Mouse (Mus musculus) kidney, postnatal 14 days (tissue): Measurements from ENCODE around the gene Mtfp1.
"Not testable (repeated sequence)": the region's sequence is repeated elsewhere in the genome, so short reads cannot be mapped to it uniquely, and the experiment has no call there.

Experiments
- DNase-seq: peaks from one replicate; pipeline ENCODE4 v3.0.0; 2022; ENCODE audit warnings: mixed read lengths

The Mtfp1 gene

DNA sequence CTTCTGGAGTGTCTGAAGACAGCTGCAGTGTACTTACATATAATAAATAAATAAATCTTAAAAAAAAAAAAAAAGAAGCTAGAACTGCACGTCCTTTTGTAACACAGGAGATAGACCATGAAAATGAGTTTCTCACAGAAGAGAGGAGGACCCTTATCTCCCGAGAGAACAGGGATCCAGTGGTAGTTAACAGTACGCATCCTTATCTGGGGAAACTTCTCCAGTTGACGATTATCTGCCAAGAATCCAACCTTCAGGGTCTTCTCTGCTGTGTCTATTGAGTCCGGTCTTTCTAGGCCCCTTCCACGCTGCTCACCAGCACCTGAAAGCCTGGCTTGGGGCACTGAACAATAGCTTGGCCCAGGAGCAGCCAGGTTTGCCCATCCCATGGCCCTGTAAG lies 18.7 kb upstream of the Mtfp1 start:
- no peak for DNase-seq

DNA sequence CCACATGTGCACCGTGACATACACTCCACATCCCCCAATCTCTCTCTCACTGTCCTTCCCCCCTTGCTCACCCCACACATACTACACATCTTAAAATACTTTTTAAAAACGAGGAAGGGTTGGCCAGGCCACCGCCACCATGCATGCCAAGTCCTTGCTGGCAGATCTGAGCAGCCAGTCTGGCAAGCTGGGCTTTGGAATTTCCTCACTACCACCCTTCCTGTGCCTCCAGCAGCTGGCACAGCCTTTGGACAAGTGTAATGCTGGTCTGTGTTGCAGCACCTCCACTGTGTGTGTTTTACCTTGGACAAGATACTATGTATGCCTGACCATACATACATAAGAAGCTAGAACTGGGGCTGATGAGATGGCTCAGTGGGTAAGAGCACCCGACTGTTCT lies 18.3 kb upstream of the Mtfp1 start:
- DNase-seq, result no peak

DNA sequence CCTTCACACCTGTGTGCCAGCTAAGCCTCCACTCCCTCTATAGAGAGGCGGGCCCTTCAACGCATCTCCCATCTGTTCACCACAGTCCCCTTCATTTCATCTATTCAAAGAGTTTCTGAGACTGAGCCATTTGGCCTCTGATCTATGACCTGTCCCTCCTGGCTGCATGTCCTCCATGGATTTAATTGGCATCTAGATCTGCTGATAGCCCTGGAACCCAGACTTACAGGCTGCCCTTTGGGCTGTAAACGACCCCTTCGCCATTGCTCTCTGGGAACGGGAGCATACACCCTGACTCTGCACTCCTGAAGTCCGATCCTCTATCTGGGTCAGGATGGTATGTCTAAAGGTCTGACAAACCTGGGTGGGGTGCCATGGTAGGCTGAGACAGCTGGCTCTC lies 17.6 kb upstream of the Mtfp1 start:
- no peak for DNase-seq

DNA sequence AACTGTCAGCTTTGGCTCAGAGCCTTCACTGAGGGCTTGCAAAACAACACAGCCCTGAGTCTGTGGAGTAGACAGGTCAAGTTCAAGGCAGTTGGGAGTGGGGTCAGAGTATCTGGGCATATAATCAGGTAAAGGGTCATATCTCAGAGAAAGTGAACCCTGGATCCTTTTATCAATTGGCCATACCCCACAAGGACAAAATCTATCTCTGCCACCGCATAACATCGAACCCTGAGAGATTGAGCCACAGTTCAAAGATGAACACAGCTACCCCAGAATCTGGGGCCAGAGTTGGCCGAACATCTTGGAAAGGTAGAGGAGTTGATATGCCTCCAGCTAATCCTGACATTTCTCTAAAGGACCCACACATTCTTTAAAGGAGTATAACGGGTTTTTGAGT lies 16.8 kb upstream of the Mtfp1 start:
- no peak for DNase-seq

DNA sequence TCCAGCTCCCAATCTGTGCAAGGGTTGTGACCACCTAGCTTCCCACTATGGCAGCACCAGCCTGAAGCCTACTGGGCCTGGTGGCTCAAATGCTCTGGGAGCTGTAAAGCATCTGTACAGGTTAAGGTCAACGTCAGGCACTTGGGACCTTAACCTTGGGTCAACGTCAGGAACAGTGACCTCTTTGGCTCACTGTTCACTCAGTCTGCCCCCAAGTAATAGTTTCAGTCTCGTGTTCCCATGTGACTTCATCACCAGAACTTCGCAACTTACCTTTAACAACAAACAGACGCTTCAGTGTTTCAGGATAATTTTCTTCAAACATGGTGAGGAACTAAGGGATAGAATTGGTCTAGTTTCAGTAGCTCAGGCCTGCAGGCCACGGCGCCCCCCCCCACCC lies 13.4 kb upstream of the Mtfp1 start:
- DNase-seq, result no peak

DNA sequence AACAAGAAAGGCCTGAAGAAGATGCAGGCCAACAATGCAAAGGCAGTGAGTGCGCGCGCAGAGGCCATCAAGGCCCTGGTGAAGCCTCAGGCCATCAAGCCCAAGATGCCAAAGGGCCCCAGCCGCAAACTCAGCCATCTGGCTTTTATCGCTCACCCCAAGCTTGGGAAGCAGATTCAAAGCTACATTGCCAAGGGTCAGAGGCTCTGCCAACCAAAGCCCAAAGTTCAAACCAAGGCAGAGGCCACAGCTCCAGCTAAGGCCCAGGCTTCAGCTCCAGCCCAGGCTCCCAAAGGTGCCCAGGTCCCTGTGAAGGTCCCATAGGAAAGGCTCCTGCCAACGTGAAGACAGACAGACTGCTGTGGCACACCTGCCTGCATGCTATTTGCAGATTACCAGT lies 12.7 kb upstream of the Mtfp1 start:
- not testable (repeated sequence) for DNase-seq

DNA sequence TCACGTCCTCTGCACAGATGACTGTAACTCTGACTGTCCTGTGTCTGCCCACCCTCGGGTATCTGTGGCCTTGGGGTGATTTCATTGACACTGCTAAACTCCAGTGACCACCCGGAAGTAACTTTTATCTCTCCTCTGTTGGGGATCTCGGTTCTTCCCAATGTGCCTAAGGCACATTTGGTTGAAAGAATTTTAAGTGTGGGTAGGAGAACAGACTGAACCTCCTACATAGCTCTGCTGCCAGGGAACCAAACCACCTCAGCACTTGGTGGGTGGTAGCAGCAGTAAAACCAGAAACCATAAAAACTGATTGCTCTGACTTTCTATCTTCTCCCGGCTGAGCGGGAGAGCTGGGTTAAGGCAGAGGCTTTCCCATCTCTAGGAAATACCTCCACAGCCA lies 10.2 kb upstream of the Mtfp1 start:
- DNase-seq, result no peak

DNA sequence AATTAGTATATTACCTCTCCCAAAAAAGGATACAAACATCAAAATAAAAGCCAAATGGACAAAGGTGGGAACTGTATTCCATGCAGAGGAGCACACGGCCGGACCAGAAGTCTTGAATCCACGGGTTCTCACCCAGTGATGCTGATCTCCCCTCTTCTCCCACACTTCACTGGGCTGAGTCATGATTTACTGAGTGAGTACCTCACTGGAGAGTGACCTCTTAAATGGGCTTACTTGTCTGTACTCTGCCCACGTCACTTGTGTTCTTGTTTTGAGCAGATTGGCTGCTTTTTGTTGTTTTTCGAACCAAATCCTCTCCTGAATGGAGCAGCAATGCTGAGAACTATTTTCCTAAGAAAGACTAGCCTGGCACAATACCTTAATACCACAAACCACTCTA lies 9.7 kb upstream of the Mtfp1 start:
- DNase-seq, result no peak

DNA sequence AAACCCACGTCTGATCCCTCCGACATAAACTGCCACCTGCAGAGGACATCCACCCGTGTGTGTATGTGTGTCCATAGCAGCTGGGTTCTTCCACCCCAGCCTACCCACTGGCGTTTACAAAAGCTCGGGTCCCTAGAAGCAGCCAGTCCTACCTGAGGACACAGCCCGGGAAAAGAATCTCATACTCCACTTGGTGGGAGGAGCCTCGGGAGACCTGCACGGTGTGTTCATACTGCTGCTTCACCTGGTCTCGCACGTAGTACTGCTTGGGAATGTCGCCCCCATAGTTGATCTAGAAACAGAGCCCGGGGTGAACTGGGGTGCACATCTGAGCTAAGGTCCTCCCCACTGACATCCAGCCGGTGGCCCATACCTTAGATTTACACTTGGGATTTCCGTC lies 8.3 kb upstream of the Mtfp1 start:
- DNase-seq, result no peak

DNA sequence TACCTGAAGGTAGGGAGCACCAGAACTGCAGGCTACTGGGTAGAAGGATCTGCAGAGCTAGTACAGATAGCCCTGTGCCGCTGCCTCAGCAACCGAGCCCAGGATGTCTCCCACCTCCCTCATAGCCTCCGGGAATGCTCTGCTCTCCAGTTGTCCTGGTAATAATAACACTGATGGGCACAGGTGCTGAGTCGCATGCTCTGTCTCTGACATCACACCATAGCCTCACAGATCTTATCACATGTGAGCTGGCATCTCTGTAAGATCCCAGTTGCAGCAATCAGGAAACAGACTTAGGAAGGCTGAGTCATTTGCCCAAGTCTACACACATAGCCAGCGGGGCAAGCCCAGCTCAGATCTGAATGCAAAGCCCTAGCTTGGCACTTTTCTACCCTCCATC lies 6.6 kb upstream of the Mtfp1 start:
- DNase-seq, result no peak

DNA sequence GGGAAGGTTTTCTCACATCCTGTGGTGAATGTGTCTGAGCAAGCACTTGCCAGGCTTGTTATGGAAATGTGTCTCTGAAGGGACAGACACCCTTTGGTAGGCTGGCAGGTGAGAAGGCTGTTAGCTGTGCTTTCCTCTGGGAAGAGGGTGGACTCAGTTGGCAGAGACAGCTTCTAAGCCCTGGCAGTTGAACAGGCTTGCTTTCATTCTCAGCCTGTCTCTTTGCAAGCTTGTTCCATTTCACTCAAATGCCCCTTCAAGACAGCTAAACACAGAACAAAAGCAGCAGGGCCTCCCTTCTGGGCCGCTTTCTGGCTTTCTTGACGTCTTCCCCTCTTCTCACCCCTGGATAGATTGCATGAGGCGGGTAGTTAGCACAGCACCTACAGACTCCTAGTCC lies 4.2 kb upstream of the Mtfp1 start:
- no peak for DNase-seq

DNA sequence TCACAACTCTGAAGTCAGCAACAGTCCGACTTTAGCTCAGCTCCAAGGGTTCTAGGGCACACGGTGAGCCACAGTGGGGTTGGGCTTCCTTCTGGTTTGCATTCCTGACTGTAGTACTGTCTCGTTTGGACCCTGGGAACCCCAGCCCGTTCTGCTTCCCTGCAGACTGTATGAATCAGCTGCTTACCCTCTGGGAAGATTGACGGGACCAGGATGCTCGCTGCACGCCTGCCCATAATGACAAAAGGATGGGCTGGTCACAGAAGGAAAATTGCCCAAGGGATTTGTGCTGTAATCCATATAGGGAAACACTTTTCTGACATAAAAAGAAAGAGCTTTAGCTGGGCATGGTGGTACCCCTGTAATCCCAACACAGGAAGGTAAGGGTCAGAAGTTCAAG lies 3.6 kb upstream of the Mtfp1 start:
- no peak for DNase-seq

DNA sequence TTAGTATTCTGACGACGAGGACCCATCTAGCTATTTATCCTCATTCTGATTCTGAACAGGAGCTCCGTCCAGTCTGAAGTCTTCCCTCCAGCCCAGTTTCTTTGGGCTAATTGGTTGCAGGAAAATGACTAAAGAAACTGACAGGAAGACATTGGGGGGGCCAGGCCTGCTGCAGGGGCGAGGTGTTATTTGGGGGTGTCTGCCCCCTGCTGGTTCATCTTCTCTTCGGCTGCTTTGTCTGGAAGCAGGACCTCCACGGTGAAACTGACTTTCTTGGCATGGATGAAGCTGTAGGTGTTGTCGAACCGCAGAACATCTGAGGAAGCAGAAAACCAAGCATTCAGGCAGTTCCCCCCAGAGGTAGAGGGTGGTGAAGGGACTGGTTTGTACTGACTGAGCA lies 2.9 kb upstream of the Mtfp1 start:
- no peak for DNase-seq

DNA sequence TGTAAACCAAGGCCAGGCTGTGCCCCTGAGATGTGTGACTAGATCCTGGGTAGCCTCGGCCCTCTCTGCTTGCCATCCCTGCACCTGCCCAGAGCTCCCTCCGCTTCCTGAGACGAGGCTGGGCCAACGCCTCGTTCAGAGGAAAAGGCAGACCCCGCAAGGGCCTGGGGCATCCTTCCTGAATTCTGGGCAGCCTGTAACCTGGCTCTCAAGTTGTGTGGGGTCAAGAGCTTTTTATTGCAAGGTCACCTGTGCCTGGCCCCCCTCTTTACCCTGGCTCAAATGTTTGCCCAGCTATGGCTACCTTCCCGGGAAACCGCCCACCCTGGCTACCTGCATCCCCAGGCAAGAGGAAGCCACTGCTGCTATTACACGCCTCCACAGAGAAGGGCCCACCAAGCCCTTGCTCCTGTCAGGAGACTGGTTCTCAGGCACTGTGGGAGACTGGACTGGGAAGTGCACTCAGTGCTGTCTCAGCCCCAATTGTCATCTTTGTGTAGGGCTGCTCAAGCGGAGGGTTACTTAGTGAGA lies 1.9 kb upstream of the Mtfp1 start:
- no peak for DNase-seq

DNA sequence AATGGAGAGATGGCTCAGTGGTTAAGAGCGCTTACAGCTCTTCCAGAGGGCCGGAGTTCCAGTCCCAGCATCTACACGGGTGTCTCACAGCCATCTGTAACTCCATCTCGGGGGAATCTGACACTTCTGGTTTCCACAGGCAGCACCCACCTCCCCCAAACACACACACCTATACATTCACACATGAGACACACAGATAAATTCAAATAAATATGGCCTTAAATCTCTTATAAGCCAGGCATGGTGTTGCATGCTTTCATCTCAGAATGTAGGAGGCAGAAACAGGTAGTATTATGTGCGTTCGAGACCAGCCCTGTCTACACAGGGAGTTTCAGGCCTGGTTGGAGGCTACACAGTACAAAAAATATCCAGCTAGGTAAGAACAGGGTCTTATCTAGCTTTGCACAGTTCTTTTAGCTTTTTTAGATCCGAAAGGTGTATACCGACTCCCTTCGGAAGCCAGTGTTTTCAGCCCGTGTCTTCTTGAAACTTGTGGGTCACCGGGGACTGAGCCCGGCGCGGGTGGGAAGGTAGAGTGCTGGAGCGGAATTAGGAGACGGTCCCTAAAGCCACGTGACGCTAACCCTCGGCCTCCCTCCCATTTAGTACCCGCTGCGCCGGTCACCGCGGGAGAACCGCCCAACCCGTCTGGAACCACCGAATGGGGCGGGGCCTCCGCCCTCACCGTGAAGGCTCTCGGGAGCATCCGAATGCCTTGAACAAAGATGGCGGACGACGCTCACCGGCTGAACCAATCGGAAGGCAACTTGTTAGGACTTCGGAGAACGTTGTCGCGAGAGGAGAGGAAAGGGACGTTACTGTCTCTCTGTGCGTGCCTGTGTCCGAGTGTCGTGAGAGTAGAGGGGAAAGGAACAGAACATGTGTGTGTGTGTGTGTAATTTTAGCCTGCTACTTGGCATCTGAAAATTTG lies 1.1 kb upstream of the Mtfp1 start:
- peak; percentile 99 for DNase-seq

DNA sequence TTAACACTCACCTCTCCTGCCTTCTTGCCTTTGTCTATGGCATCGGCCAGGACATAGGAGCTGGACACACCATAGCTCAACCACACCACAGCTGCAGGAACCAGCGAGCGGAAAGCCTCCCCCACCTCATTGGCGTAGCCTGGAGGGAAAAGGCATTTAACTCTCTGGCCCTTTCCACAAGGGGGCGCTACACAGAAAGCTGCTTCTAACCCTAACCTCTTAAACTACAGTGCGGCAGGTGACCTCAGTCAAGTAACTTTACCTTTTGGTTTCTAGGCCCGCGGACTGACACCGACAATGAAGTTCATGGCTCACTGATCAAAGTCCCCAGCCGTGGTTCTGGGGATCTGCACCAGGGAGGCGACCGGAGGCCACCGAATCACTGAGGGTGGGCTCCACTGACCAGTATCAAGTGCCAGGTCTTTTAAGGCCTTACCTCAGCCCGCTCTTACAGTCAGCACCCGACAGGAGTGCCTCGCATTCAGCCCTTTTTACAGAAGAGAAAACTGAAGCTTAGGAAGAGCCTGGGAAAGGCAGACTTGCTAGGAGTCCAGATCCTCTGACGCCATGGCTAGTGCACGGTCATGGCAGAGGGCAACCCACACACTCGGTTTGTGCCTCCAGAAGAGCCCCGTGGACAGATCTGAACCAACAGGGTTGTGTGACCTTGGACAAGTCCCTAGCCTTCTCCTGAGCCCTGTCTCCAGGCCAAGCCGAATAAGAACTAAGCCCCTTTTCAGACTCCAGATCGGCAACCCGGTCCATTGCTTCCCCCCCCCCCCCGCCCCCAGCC lies 671 bp downstream of the Mtfp1 start:
- DNase-seq, result peak; percentile 72

DNA sequence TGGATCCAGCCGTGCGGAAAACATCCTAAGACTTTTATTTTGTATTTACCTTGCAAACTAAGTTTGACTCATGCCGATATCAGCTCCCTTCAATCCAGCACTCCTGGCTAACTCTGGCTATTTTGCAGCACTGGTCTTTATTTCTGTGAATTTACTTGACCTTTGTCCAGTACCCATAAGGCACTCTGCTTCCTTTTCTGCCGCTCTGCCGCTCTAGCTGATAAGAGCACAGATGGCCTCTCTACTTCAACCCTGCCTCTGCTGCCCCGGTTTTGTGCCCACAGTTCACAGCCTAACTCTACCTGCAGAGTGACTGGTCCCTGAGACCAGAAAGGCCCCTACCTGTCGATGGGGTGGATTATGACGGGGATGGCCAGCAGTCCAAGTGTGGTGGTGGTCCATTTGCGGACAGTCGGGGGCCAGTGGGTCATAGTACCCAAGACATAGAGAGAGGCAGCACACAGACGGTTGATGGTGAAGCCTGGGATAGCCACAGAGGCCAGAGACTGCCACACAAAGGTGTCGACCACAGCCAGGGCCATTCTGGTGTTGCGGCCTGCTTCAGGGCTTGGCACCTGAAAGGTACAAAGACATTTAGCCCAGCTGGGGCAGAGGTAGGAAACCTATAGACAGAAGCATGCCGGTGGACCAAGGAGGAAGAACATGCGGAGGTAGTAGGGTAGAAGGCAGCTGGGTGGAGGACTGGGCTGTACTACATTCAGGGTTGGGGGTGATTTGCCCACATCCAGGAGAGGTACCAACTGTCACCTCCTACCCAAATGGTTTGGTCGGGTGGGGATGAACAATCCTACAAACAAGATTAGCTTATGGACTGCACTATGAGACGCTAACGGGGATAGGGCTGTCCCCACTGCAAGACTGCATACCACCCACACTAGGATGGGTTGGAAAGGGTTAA lies 1.5 kb downstream of the Mtfp1 start:
- no peak for DNase-seq

DNA sequence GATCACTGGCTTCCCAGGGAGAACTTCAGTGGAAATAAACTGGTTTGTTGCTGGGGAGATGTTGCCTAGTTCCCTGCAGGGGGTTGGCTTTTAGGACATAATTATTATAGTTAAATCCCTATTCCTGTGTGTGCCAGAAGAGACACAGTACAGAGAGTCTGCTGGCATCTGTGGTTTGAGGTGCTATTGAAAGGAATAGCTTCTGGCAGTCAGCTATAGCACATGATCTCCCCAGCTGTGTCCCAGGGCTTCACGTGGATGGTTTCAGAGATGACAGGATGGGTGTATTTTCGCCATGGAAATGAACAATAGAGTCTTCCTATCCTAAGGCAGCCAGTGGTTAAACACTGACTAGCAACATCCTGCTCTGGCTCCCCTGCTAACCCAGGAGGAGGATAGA lies 8.0 kb downstream of the Mtfp1 start:
- DNase-seq, result no peak

DNA sequence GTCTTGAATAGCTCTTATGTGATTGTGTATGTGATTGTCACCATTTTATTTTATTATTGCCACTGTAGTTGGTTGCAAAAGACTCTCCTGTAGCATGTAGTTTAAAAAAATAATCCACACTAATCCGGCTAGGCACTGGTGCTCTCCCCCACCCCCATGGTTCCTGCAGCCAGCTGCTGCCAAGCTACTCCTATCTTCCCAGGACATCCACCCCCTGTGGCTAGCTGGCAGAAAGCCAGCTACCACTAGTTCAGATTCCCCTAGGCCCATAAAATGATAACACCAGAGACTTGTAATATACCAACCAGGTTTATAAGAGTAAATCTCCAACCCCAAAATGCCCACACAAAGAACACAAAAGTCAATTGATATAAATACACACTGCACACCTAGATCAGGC lies 9.0 kb downstream of the Mtfp1 start:
- no peak for DNase-seq

DNA sequence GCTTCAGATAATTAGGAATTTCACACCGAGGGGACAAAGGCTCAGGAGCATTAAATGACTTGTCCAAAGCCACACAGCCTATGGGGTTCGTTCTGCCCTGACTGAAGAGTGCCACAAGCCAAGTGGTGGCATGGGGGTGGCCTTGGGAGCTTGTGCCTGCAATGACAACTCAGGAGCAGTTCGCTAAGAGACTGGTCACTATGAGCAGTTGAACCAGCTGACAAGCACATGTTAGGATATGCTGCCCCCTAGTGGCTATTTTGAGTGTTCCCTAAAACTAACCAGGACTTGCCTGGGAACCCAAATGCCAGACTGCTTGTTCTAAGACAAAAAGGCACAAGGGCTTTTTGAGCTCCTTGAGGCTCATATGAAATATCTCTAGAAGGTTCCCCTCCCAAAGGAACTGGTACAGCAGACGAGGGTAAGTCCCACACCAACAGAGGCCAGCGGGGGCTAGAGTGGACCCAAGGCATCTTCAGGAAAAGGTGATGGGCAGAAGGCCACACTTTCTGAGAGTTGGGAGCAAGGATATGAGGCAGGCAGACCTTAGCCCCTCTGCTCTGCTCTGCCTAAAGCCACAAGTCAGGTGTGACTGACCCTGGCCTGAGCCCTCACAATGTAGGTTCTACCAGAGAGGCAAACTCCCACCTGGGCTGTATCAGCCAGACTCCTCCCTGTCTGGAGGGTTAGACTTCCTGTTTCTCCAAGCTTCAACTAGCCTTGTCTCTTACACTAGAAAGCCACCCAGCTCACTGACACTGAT lies 11.7 kb downstream of the Mtfp1 start:
- peak; percentile 72 for DNase-seq

DNA sequence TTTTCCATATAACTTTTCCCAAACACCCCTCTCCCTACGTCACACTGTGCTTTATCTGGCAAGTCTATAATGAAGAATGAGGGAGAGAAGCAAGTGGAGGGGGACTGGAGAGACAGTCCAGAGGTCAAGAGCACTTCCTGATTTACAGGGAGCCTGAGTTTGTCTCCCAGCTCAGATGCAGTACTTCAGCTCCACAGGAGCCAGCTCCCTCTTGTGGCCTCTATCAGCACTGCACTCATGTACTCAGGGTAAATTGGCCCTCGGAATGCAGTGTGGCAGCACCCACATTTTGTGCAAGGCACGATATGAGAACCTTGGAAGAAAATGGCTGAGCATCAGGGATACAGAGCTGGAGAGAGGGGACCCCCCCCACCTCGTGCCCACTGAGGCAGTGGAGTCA lies 15.0 kb downstream of the Mtfp1 start:
- DNase-seq, result peak; percentile 64
